Mouse (Mus musculus): ENCODE data around the gene Gm436.

Gm436 gene

DNA sequence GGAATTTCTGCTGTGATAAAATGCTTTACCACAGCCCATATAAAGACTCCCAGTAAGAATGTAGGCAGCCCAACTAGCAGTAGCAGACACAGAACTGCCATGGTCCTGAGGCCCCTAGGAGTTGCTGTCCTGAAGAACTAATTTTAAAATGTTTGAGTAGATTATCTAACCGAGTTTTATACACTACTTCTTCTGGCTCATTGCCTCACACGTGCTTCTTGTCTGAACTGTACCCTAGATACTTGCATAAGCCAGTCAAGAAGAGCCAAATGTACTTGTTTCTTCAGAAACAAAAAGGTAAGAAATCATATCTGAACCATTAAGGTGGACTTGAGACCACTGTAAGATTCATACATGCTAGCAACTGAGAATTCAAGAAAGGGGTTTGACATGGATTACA lies at the start of gene Gm436:
TSS of gene Gm436 (minus strand) at position 101 of the 400 bp plus-strand sequence.
- no peak for DNase-seq (ENCODE audit: low read depth, low spot score)

DNA sequence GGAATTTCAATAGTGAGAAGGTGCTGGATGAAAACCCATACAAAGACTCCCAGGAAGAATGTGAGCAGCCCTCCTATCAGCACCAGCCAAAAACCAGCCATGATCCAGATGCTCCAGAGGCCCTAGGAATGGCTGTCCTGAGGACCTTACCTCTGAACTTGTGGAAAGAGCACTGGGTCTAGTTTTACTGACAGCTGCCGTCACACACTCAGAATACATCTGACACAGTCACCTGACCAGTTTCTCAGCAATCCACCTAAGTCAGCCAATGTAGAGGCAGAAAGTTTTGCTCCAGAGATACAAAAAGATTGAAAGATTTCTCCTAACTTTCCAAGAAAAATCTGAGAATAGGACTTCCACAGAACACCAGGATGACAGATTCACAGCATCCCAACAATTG lies 35.1 kb upstream of the Gm436 start, which contains the start of gene Gm13178:
TSS of gene Gm13178 (minus strand) at position 101 of the 400 bp plus-strand sequence.
- DNase-seq (ENCODE audit: low read depth, low spot score): no peak

DNA sequence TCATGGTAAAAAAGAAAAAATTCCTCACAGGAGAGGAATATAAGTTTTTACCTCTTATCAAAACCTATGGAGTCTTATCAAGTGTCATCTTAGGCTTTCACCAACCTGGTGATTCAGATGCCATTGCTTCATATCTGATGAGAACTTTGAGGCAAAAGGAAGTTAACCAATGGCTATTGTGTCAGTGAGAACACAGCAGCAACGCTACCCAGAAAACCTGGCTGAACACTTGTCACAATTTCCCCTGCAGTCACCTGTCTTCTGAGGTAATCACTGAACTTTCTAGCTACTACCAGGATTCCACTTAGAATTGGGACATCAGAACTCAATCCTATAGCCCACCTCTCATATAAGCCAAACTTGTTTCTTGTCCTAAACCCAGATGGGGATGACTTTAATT lies 33.5 kb upstream of the Gm436 start:
- DNase-seq (ENCODE audit: low read depth, low spot score): no peak

DNA sequence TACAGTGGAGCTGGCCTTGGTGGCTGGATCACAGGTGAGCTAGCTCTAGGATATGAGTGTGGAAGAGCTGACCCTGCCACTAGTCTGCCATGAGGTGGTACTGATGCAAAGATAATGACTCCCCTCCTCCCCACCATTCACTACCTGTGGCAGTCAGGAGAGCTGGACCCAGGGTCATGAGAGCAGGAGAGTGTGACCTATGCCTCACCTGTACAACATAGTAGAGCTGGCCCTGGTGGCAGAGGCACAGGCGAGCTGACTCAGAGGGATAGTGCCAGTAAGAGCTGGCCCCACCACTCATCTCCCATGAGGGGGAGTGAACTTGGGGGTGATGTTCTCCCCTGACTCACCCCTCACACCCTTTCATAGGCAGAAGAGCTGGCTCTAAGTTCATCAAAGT lies 32.1 kb upstream of the Gm436 start:
- no peak for DNase-seq (ENCODE audit: low read depth, low spot score)

DNA sequence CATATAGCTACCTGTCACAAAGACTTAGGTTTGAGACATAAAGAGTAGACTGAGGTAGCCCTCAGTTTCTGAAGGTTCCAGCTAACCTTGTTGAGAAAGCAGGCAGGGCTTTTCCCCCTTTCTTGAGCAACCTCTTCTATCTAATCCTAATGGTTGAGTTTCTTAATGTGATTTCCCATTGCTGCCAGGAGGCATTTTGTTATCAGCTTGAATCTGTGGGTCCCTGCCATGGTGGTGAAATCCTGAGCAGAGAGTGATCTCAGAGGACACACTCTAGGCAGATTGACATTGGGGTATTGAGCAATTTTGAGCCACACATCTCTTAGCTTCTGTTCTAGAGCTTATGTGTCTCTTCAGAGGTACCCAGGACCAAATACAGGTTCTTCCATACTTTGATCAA lies 47.9 kb downstream of the Gm436 start:
- no peak for DNase-seq (ENCODE audit: low read depth, low spot score)
